Mouse (Mus musculus) heart, embryonic 15.5 days (tissue): ENCODE results near the gene Txndc15. TPM values are rescaled to one million over a fixed set of nuclear protein-coding genes. Genes with fewer than 3 reads are reported as not detected.

Source experiments
- ATAC-seq: fragments of 200-750 bp; cut with Nextera tagmentation; replicated peaks from 2 replicates; pipeline ENCODE4 v1.8.0; 2017; ENCODE audit warnings: low read depth, moderate TSS enrichment; ENCODE audit not compliant: insufficient number of reproducible peaks, insufficient read depth, low FRiP score
- H3K27ac ChIP-seq: fragments of 300-500 bp; sonication (generic); 2 replicates; pipeline ENCODE4 v1.5.1; 2015; ENCODE audit warnings: mild to moderate bottlenecking, inconsistent platforms
- H3K27me3 ChIP-seq: fragments of 300-500 bp; sonication (generic); 2 replicates; pipeline ENCODE4 v1.6.1; 2015; ENCODE audit warnings: inconsistent platforms
- H3K36me3 ChIP-seq: fragments of 300-500 bp; sonication (generic); 2 replicates; pipeline ENCODE4 v1.6.1; 2015; ENCODE audit warnings: mild to moderate bottlenecking, inconsistent platforms
- H3K4me1 ChIP-seq: fragments of 300-500 bp; sonication (generic); replicated peaks from 2 replicates; pipeline ENCODE4 v1.6.1; 2015; ENCODE audit warnings: inconsistent platforms
- H3K4me2 ChIP-seq: fragments of 300-500 bp; sonication (generic); 2 replicates; pipeline ENCODE4 v1.6.1; 2015; ENCODE audit warnings: inconsistent platforms, mild to moderate bottlenecking, moderate library complexity
- H3K4me3 ChIP-seq: fragments of 300-500 bp; sonication (generic); 2 replicates; pipeline ENCODE4 v1.5.1; 2015; ENCODE audit warnings: mild to moderate bottlenecking, inconsistent platforms
- H3K9ac ChIP-seq: fragments of 300-500 bp; sonication (generic); 2 replicates; pipeline ENCODE4 v1.6.1; 2015; ENCODE audit warnings: mild to moderate bottlenecking, inconsistent platforms
- H3K9me3 ChIP-seq: fragments of 300-500 bp; sonication (generic); replicated peaks from 2 replicates; pipeline ENCODE4 v1.6.1; 2016; ENCODE audit warnings: inconsistent platforms
- WGBS: fragments of 180-500 bp; shearing (Covaris S2); methylation state at CpG from one replicate; pipeline ENCODE4 v1.1.7; 2015; ENCODE audit warnings: mixed read lengths; 5-methylcytosine and 5-hydroxymethylcytosine counted together
- polyA plus RNA-seq: library from polyadenylated mRNA; unstranded; fragments of >200 nt; fragmentation: Nextera tagmentation; extraction: Ambion mirVana; gene quantifications from 2 replicates; pipeline ENCODE4 v1.2.1, GENCODE M21; 2015

Gene Txndc15
- polyA plus RNA-seq, result 60.7 and 69.1 TPM in 2 replicates

DNA sequence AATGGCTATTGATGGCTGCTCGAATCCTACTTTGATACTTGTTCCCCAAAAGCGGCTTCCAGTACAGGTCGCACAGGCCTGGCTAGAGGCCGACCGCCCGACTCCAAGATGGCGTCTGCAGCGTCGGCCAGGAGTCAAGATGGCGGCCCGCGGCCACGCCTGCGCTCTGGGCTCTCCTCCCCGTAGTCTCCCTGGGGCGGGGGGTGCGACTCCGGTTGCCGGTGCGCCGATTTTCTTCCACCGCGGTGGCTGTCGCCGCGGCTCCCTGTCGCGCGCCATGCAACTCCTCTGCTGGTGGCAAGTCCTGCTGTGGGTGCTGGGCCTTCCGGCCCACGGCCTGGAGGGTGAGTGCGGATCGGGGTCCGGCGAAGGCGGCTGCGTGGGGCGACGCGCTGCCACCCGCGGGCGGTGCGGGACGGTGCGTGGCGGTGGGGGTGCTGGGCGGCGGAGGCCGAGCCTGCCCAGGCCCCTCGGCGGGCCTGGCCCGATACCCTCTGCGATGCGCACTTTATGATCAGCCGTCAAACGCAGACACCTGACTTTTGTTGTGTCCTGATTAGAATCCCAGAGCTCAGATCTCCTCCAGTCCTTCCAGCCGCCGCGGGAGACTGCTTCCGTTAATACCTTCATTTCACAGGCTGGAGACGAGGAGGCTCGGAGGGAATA is at the start of gene Txndc15:
Txndc15 (plus strand) TSS at position 150 of the 666 bp plus-strand sequence.
- Histone ChIP-seq H3K4me2 (peak within 1 kb of the TSS; percentile 66), H3K9me3 (no peaks in the 10 kb centered on the region), H3K4me3 (peak within 1 kb of the TSS; percentile 91), H3K4me1 (peaks cover 7% of the 10 kb centered on the region), H3K9ac (peak within 1 kb of the TSS; percentile 96), H3K27ac (peak within 1 kb of the TSS; percentile 90), H3K27me3 (no peaks in the 10 kb centered on the region), H3K36me3 (peaks cover 15% of the 10 kb centered on the region; the same call in 1 of the 2 replicates)
- peak; percentile 92 for ATAC-seq
- WGBS, result under 1% methylated on average over 44 of the region's 63 CpGs

DNA sequence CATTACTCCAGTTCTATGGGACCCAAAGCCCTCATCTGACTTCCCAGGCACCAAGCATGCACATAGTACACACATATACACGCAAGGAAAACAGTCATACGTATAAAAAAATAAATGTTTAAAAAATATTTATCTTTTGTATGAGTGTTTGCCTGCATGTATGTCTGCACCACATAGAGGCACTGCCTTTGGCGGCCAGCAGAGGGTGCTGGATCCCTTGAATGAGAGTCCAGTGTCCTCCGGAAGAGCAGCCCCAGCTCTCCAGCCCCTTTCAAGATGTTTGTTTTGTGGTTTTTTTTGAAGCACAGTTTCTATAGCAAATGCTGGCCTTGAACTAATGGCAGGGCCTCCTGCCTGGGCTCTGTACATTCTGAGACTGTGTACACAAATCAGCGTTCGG is 45.9 kb upstream of the Txndc15 start:
- no peak overlapping the region for H3K27ac ChIP-seq
- no peak overlapping the region for H3K9ac ChIP-seq
- no peaks in the 10 kb centered on the region for H3K9me3 ChIP-seq
- no peak overlapping the region for H3K4me2 ChIP-seq
- H3K27me3 ChIP-seq, result no peaks in the 10 kb centered on the region
- 85% methylated on average over 6 of the region's 6 CpGs for WGBS
- peaks cover 91% of the 10 kb centered on the region for H3K36me3 ChIP-seq
- no peaks in the 10 kb centered on the region for H3K4me1 ChIP-seq
- H3K4me3 ChIP-seq, result no peak overlapping the region
- no peak for ATAC-seq

- Histone ChIP-seq H3K4me1 (no peaks in the 10 kb centered on the region), H3K4me2 (no peak overlapping the region), H3K4me3 (no peak overlapping the region), H3K9ac (no peak overlapping the region), H3K27me3 (no peaks in the 10 kb centered on the region), H3K9me3 (no peaks in the 10 kb centered on the region), H3K27ac (no peak overlapping the region), H3K36me3 (peaks cover 87% of the 10 kb centered on the region)
- 95% methylated on average over 6 of the region's 6 CpGs for WGBS
- no peak for ATAC-seq
Observed at GRCm38 (mm10) chr13:55672711-55673110, 41.7 kb upstream of the Txndc15 start.

DNA sequence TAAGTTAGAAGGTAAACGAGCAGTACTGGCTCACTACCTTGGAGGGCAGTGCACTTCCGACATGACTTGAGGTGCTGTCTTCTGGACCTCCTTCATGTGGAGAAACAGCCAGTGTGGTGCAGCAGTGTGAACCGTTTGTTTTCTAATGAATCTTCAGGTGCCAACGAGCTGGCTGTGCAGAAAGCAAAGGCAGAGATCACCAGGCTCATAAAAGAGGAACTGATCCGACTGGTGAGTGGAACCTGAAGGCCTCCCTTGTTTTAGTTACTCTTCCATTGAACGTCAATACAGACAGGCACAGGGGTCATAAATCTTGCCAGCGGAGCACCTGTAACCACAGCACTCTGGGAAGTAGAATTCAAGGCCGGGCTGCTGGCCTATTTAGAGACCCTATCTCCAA is 37.1 kb upstream of the Txndc15 start:
- Histone ChIP-seq H3K27ac (no peak overlapping the region), H3K4me2 (no peak overlapping the region), H3K36me3 (peaks cover 74% of the 10 kb centered on the region), H3K27me3 (no peaks in the 10 kb centered on the region), H3K4me3 (no peak overlapping the region), H3K9ac (no peak overlapping the region), H3K4me1 (no peaks in the 10 kb centered on the region), H3K9me3 (no peaks in the 10 kb centered on the region)
- WGBS, result 82% methylated on average over 8 of the region's 8 CpGs
- no peak for ATAC-seq

- WGBS, result 85% methylated on average over 9 of the region's 9 CpGs
- H3K4me2 ChIP-seq, result no peak overlapping the region
- H3K9me3 ChIP-seq, result no peaks in the 10 kb centered on the region
- H3K4me3 ChIP-seq, result no peak overlapping the region
- ATAC-seq, result no peak
- peaks cover 35% of the 10 kb centered on the region for H3K36me3 ChIP-seq
- no peak overlapping the region for H3K27ac ChIP-seq
- H3K9ac ChIP-seq, result no peak overlapping the region
- no peaks in the 10 kb centered on the region for H3K27me3 ChIP-seq
- no peaks in the 10 kb centered on the region for H3K4me1 ChIP-seq
Observed at GRCm38 (mm10) chr13:55682201-55682600, 32.2 kb upstream of the Txndc15 start.

- Histone ChIP-seq H3K4me2 (no peak overlapping the region), H3K4me1 (peaks cover 9% of the 10 kb centered on the region), H3K4me3 (no peak overlapping the region), H3K9ac (no peak overlapping the region), H3K27me3 (no peaks in the 10 kb centered on the region), H3K36me3 (peaks cover 21% of the 10 kb centered on the region), H3K9me3 (no peaks in the 10 kb centered on the region), H3K27ac (no peak overlapping the region)
- ATAC-seq, result no peak
- WGBS, result 84% methylated on average over 3 of the region's 3 CpGs
Observed at GRCm38 (mm10) chr13:55683581-55683980, 30.9 kb upstream of the Txndc15 start.

GRCm38 (mm10) chr13:55686107-55686633 is 28.3 kb upstream of the Txndc15 start:
- Histone ChIP-seq H3K4me2 (no peak overlapping the region; the same call in 1 of the 2 replicates), H3K4me1 (peaks cover 9% of the 10 kb centered on the region), H3K27me3 (no peaks in the 10 kb centered on the region), H3K36me3 (no peaks in the 10 kb centered on the region), H3K4me3 (no peak overlapping the region), H3K9ac (no peak overlapping the region), H3K27ac (no peak overlapping the region), H3K9me3 (no peaks in the 10 kb centered on the region)
- ATAC-seq, result no peak
- 62% methylated on average over 9 of the region's 9 CpGs for WGBS

GRCm38 (mm10) chr13:55687927-55688602 is 26.4 kb upstream of the Txndc15 start:
- H3K9ac ChIP-seq, result no peak overlapping the region
- no peaks in the 10 kb centered on the region for H3K9me3 ChIP-seq
- ATAC-seq, result no peak
- WGBS, result 46% methylated on average over 4 of the region's 4 CpGs
- no peaks in the 10 kb centered on the region for H3K27me3 ChIP-seq
- no peaks in the 10 kb centered on the region for H3K36me3 ChIP-seq
- no peak overlapping the region for H3K4me3 ChIP-seq
- peaks cover 17% of the 10 kb centered on the region for H3K4me1 ChIP-seq
- H3K27ac ChIP-seq, result no peak overlapping the region
- no peak overlapping the region for H3K4me2 ChIP-seq

DNA sequence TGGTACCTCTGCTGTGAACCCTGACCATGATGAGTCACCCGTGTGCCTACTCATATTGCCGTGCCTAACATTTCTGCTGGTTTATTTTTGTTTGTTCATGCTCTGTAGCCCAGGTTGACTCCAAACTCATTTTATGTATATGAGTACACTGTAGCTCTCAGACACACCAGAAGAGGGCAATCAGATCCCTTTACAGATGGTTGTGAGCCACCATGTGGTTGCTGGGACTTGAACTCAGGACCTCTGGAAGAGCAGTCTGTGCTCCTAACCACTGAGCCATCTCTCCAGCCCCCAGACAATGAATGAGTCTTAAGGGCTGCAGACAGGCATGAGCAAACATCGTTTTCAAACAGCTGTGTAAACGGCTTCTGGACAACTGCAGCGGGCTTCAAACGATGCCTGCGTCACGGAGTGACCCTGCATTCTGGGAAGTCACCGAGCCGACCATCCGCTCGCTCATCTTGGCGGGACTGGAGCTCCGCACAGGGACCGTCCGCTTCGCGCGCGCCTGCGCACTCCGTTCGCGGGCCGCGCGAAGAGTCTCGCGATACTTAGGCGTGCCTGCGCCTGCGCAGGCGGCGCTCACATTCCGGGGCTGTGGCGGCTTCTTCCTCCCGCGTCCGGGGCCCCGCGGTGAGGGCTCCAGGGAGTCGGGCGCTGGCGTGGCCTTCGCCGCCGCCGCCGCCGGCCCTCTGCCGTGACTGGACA is 21.8 kb upstream of the Txndc15 start, which contains the start of gene B230219D22Rik:
B230219D22Rik (plus strand) TSS at position 590 of the 708 bp plus-strand sequence.
- Histone ChIP-seq H3K9ac (peak within 1 kb of the TSS; percentile 100), H3K4me1 (peaks cover 35% of the 10 kb centered on the region), H3K9me3 (no peaks in the 10 kb centered on the region), H3K4me2 (peak within 1 kb of the TSS; percentile 77), H3K27me3 (no peaks in the 10 kb centered on the region), H3K4me3 (peak within 1 kb of the TSS; percentile 100), H3K36me3 (no peaks in the 10 kb centered on the region), H3K27ac (peak within 1 kb of the TSS; percentile 99)
- 2% methylated on average over 49 of the region's 51 CpGs for WGBS
- peak; percentile 97 for ATAC-seq

DNA sequence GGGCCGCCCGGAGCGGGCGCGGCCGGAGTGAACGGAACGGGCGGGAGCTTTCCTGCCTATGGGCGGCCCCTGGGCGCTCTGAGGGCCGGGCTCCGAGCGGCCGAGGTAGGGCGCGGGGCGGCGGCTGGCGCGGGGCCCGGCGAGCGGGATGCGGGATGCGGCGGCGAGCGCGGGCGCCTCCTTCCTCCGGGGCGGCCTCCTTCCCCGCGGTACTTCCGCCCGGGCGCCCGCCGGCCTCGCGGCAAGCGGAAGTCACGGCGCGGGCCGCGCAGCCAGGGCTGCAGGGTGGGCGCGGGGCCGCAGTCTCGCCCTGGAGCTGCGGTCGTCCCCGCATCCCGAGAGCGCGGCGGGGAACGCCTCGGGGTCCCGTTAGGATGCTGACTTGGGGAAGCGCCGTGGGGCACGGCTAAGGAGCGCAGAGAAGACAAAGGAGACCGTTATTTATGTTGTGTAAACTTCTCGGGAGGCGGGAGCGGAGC is 21.2 kb upstream of the Txndc15 start:
- H3K27ac ChIP-seq, result peak overlapping the region; percentile 99
- H3K4me3 ChIP-seq, result peak overlapping the region; percentile 100
- under 1% methylated on average over 39 of the region's 70 CpGs for WGBS
- H3K36me3 ChIP-seq, result no peaks in the 10 kb centered on the region
- H3K9ac ChIP-seq, result peak overlapping the region; percentile 100
- H3K27me3 ChIP-seq, result no peaks in the 10 kb centered on the region
- peaks cover 30% of the 10 kb centered on the region for H3K4me1 ChIP-seq
- peak overlapping the region; percentile 77 for H3K4me2 ChIP-seq
- no peaks in the 10 kb centered on the region for H3K9me3 ChIP-seq
- ATAC-seq, result peak; percentile 61

DNA sequence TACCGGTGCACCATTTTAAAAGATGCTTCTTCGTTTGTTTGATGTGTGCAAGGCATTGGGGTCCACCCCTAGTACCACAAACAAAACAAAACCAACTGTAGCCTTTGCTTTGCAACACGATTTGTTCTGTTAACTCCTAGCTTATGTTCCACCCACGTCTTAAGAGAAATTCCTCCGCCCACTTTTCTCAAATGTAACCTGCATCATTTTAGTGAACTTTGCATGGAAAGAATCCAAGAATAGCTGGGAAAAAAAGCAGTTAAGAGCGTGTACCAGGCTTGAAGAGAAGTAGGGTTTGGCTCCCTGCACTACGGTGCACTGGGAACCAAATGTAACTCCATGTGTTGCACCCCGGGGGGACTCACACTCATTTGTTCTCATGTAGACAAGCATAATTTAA is 20.3 kb upstream of the Txndc15 start:
- Histone ChIP-seq H3K4me1 (peaks cover 30% of the 10 kb centered on the region), H3K27ac (peak overlapping the region; percentile 99; the same call in 1 of the 2 replicates), H3K9ac (peak overlapping the region; percentile 100), H3K27me3 (no peaks in the 10 kb centered on the region), H3K36me3 (peaks cover 3% of the 10 kb centered on the region), H3K4me2 (peak overlapping the region; percentile 77), H3K9me3 (no peaks in the 10 kb centered on the region), H3K4me3 (peak overlapping the region; percentile 100)
- no peak for ATAC-seq
- WGBS, result 10% methylated on average over 8 of the region's 8 CpGs
